In the genomic region with DNA sequence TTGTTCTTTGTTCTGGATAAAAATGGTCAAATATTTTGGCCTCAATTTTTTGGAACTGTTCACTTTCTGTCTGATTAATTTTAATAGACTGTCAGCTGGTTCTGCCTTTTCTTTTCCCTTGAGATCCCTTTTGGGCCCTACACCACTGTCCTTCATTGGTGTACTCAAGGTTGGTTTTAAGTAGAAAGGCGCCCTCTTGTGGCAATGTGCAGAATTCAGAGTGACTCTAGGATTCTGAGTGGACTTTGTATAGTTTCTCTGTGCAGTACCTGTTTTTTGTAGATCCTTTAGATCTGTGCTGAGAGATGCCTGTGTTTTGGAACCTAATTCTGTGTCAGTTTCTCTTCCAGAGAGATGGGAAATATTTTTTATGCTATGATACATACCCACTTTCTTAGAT, we compare ENCODE assay signal across 8 mouse cellular contexts. TPM values are rescaled to one million over a fixed set of nuclear protein-coding genes. Genes with fewer than 3 reads are reported as not detected.
DNase-seq lines count a peak whose midpoint lies in the region; ATAC-seq and TF ChIP-seq lines count a peak whose summit lies in the region.

No protein-coding gene starts in this region.

- H3K27me3 ChIP-seq in hindbrain, embryonic 10.5 days (ENCODE audit: insufficient read depth, poor library complexity, severe bottlenecking) = no peaks in the 10 kb centered on the region
- H3K27me3 ChIP-seq in hindbrain, embryonic 13.5 days = no peaks in the 10 kb centered on the region
- peaks cover 14% of the 10 kb centered on the region; the same call in 1 of the 2 replicates for H3K27me3 ChIP-seq in G1E (ENCODE audit: insufficient read depth, low read length)

- H3K4me3 ChIP-seq in hindbrain, embryonic 10.5 days = no peak overlapping the region
- H3K4me3 ChIP-seq in hindbrain, embryonic 13.5 days = no peak overlapping the region
- H3K4me3 ChIP-seq in G1E (ENCODE audit: low read depth, low read length) = no peak overlapping the region

- ATAC-seq in hindbrain, embryonic 13.5 days (ENCODE audit: low FRiP score) = no peak
- 0 out of 2 replicates have a peak, but pooled peaks have one; percentile 15 for ATAC-seq in G1E (ENCODE audit: extremely low read depth, insufficient number of reproducible peaks, low FRiP score, poor library complexity, severe bottlenecking)

- peak; percentile 14 for DNase-seq in hindbrain, embryonic 10.5 days (ENCODE audit: low spot score)
- DNase-seq in G1E (ENCODE audit: low spot score) = no peak
- peak; percentile 4 for DNase-seq in cerebellum, adult 9-11 months
- DNase-seq in heart, postnatal 14 days = peak; percentile 25 to 53
- peak; percentile 48 for DNase-seq in left cerebral cortex, adult 11 months (ENCODE audit: low spot score)
- DNase-seq in ovary, adult 18-20 months (ENCODE audit: low spot score) = peak; percentile 17
- peak; percentile 64 for DNase-seq in thymus, postnatal 14 days

- no peaks in the 10 kb centered on the region for H3K4me1 ChIP-seq in hindbrain, embryonic 10.5 days (replicated peaks)
- no peaks in the 10 kb centered on the region for H3K4me1 ChIP-seq in hindbrain, embryonic 13.5 days (replicated peaks)
- no peaks in the 10 kb centered on the region for H3K4me1 ChIP-seq in G1E (ENCODE audit: insufficient read depth, low read depth, low read length)

- WGBS in hindbrain, embryonic 10.5 days = 0% methylated on average over 1 of the region's 1 CpGs
- WGBS in hindbrain, embryonic 13.5 days = 0% methylated on average over 1 of the region's 1 CpGs

- no peak overlapping the region for H3K4me2 ChIP-seq in hindbrain, embryonic 13.5 days

- H3K9ac ChIP-seq in hindbrain, embryonic 13.5 days = no peak overlapping the region

- intact Hi-C loops in heart, postnatal 14 days (cut with DNase I) = loop anchor here (5.0 kb wide), 1 partner anchor 162 kb away; no protein-coding TSS in a partner anchor

- no peaks in the 10 kb centered on the region for H3K36me3 ChIP-seq in hindbrain, embryonic 10.5 days
- no peaks in the 10 kb centered on the region for H3K36me3 ChIP-seq in hindbrain, embryonic 13.5 days
- no peaks in the 10 kb centered on the region for H3K36me3 ChIP-seq in G1E (replicated peaks)

- H3K9me3 ChIP-seq in hindbrain, embryonic 10.5 days = no peaks in the 10 kb centered on the region
- no peaks in the 10 kb centered on the region for H3K9me3 ChIP-seq in hindbrain, embryonic 13.5 days
- no peaks in the 10 kb centered on the region for H3K9me3 ChIP-seq in G1E (replicated peaks)

- no peak overlapping the region for H3K27ac ChIP-seq in hindbrain, embryonic 10.5 days
- H3K27ac ChIP-seq in hindbrain, embryonic 13.5 days = no peak overlapping the region

- peak; percentile 51; the same call in 1 of the 2 replicates for TF ChIP-seq CTCF in G1E (IDR thresholded peaks at IDR 0.05; ENCODE audit: low read depth, low read length)

RNA-seq across cellular contexts. Expression of a gene that starts 2.9 kb away (rescaled TPM):
- polyA plus RNA-seq in hindbrain, embryonic 10.5 days (2016; fragmentation: Nextera tagmentation; extraction: Ambion mirVana) = 0.07 and 0.09 TPM in 2 replicates
- 0.06 and 0.09 TPM in 2 replicates for polyA plus RNA-seq in hindbrain, embryonic 13.5 days (2015; fragmentation: Nextera tagmentation; extraction: Ambion mirVana)
- total RNA-seq in G1E (2014; fragmentation: Nextera tagmentation) (not detected in 2 replicates), G1E (2017) (0.22 and 0.29 TPM in 2 replicates)
- polyA plus RNA-seq in G1E (2012) = 0.01 TPM in 1 of 2 replicates, not detected in the other
- under 1 TPM in 1 of 2 experiments, not detected in 1; 0.02 TPM for total RNA-seq in heart, postnatal 14 days (2021)

RNA-seq across cellular contexts. Expression of a gene that starts 37.6 kb away (rescaled TPM):
- polyA plus RNA-seq in hindbrain, embryonic 10.5 days (2016; fragmentation: Nextera tagmentation; extraction: Ambion mirVana) = 94.6 and 112 TPM in 2 replicates
- 51.7 and 56.6 TPM in 2 replicates for polyA plus RNA-seq in hindbrain, embryonic 13.5 days (2015; fragmentation: Nextera tagmentation; extraction: Ambion mirVana)
- total RNA-seq in G1E (2014; fragmentation: Nextera tagmentation) (65.6 and 102 TPM in 2 replicates), G1E (2017) (125 and 159 TPM in 2 replicates)
- polyA plus RNA-seq in G1E (2012) = 7.6 and 12.8 TPM in 2 replicates
- 1 to 10 TPM; 7.4 to 8.7 TPM for total RNA-seq in heart, postnatal 14 days (2021)

RNA-seq across cellular contexts. Expression of a gene that starts 44.8 kb away (rescaled TPM):
- polyA plus RNA-seq in hindbrain, embryonic 10.5 days (2016; fragmentation: Nextera tagmentation; extraction: Ambion mirVana) = 0.41 and 0.58 TPM in 2 replicates
- polyA plus RNA-seq in hindbrain, embryonic 13.5 days (2015; fragmentation: Nextera tagmentation; extraction: Ambion mirVana) = 1.3 and 1.4 TPM in 2 replicates
- total RNA-seq in G1E (2014; fragmentation: Nextera tagmentation) = not detected in 2 replicates
- total RNA-seq in G1E (2017) = 0.44 TPM in 1 of 2 replicates, not detected in the other
- polyA plus RNA-seq in G1E (2012) = not detected in 2 replicates
- not detected for total RNA-seq in heart, postnatal 14 days (2021)

RNA-seq across cellular contexts. Expression of a gene that starts 54.0 kb away (rescaled TPM):
- polyA plus RNA-seq in hindbrain, embryonic 10.5 days (2016; fragmentation: Nextera tagmentation; extraction: Ambion mirVana) = 47.9 and 59.4 TPM in 2 replicates
- 29.2 and 30.1 TPM in 2 replicates for polyA plus RNA-seq in hindbrain, embryonic 13.5 days (2015; fragmentation: Nextera tagmentation; extraction: Ambion mirVana)
- total RNA-seq in G1E (2014; fragmentation: Nextera tagmentation) = 65.3 and 67.5 TPM in 2 replicates
- total RNA-seq in G1E (2017) = 24.2 and 26.2 TPM in 2 replicates
- 5.9 and 7.0 TPM in 2 replicates for polyA plus RNA-seq in G1E (2012)
- total RNA-seq in heart, postnatal 14 days (2021) = 10 to 100 TPM; 21.8 to 26.3 TPM

RNA-seq across cellular contexts. Expression of a gene that starts 54.1 kb away (rescaled TPM):
- 19.9 and 21.2 TPM in 2 replicates for polyA plus RNA-seq in hindbrain, embryonic 10.5 days (2016; fragmentation: Nextera tagmentation; extraction: Ambion mirVana)
- polyA plus RNA-seq in hindbrain, embryonic 13.5 days (2015; fragmentation: Nextera tagmentation; extraction: Ambion mirVana) = 31.9 and 32.1 TPM in 2 replicates
- total RNA-seq in G1E (2014; fragmentation: Nextera tagmentation) = 68.8 and 70.1 TPM in 2 replicates
- total RNA-seq in G1E (2017) = 26.1 and 28.9 TPM in 2 replicates
- polyA plus RNA-seq in G1E (2012) = 4.8 and 6.4 TPM in 2 replicates
- total RNA-seq in heart, postnatal 14 days (2021) = 10 to 100 TPM; 10.2 to 13.7 TPM
